Mouse (Mus musculus) erythroblast, embryonic 14.5 days (primary cell): ENCODE results near the gene Apaf1.

Experiments used
- GATA1 ChIP-seq: IDR thresholded peaks from 2 replicates; pipeline ENCODE4 v1.6.1; 2012; ENCODE audit warnings: low read length, inconsistent platforms, mixed read lengths
- TAL1 ChIP-seq: IDR thresholded peaks from 3 replicates; pipeline ENCODE4 v1.6.1; 2012; ENCODE audit warnings: low read length, inconsistent platforms, mixed read lengths

DNA sequence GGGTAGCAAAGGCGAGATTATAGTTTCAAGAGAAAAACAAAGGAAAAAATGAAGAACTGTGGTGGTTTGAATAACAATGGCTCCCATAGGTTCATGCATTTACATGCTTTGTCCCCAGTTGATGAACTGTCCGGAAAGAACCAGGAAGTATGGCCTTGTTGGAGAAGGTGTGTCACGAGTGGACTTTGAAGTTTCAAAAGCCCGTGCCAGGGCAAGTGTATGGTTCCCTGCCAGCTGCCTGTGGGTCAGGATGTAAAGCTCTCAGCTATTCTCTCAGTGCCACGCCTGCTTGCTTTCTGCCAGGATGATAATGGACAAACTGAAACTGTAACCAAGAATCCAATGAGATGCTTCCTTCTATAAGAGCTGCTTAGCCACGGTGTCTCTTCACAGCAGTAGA lies 20.2 kb downstream of the Apaf1 start:
- TF ChIP-seq GATA1 (no peak), TAL1 (no peak)
